Mouse (Mus musculus): ENCODE results near the gene Ms4a10. TPM values are rescaled to one million over a fixed set of nuclear protein-coding genes. Genes with fewer than 3 reads are reported as not detected.

Gene Ms4a10
- polyA plus RNA-seq, 1 experiment from 2014 or later = not detected

GRCm38 (mm10) chr19:10952021-10952939 lies 22.2 kb downstream of the Ms4a10 start:
- Histone ChIP-seq H3K4me3 (no peak overlapping the region), H3K4me1 (replicated peaks) (peaks cover 20% of the 10 kb centered on the region), H3K9me3 (no peaks in the 10 kb centered on the region), H3K4me2 (0 out of 2 replicates have a peak overlapping the region, but pooled peaks have one; percentile 4), H3K27me3 (no peaks in the 10 kb centered on the region), H3K27ac (replicated peaks) (no peak overlapping the region), H3K9ac (0 out of 2 replicates have a peak overlapping the region, but pooled peaks have one; percentile 3), H3K36me3 (no peaks in the 10 kb centered on the region)
- no peak for ATAC-seq (ENCODE audit: low FRiP score, low read depth)
- 60% methylated on average over 11 of the region's 11 CpGs for WGBS

GRCm38 (mm10) chr19:10949558-10949957 lies 24.9 kb downstream of the Ms4a10 start:
- peaks cover 6% of the 10 kb centered on the region for H3K36me3 ChIP-seq
- H3K9ac ChIP-seq = peak overlapping the region; percentile 39
- H3K9me3 ChIP-seq = no peaks in the 10 kb centered on the region
- peak overlapping the region; percentile 76 for H3K4me3 ChIP-seq
- 38% methylated on average over 9 of the region's 9 CpGs for WGBS
- H3K4me1 ChIP-seq (replicated peaks) = peaks cover 32% of the 10 kb centered on the region
- H3K4me2 ChIP-seq = peak overlapping the region; percentile 100
- no peak for ATAC-seq (ENCODE audit: low FRiP score, low read depth)
- H3K27me3 ChIP-seq = no peaks in the 10 kb centered on the region
- peak overlapping the region; percentile 73 for H3K27ac ChIP-seq (replicated peaks)

GRCm38 (mm10) chr19:10949112-10949511 lies 25.4 kb downstream of the Ms4a10 start, which contains the start of gene Ccdc86:
Gene Ccdc86 (minus strand): TSS chr19:10949266.
- H3K4me3 ChIP-seq = peak within 1 kb of the TSS; percentile 76
- H3K36me3 ChIP-seq = peaks cover 11% of the 10 kb centered on the region
- H3K9me3 ChIP-seq = no peaks in the 10 kb centered on the region
- under 1% methylated on average over 30 of the region's 30 CpGs for WGBS
- peaks cover 32% of the 10 kb centered on the region for H3K4me1 ChIP-seq (replicated peaks)
- peak within 1 kb of the TSS; percentile 100 for H3K4me2 ChIP-seq
- H3K27ac ChIP-seq (replicated peaks) = peak within 1 kb of the TSS; percentile 73
- peak within 1 kb of the TSS; percentile 84 for H3K9ac ChIP-seq
- ATAC-seq (ENCODE audit: low FRiP score, low read depth) = peak; percentile 98
- no peaks in the 10 kb centered on the region for H3K27me3 ChIP-seq

GRCm38 (mm10) chr19:10948416-10948815 lies 26.1 kb downstream of the Ms4a10 start:
- 1% methylated on average over 20 of the region's 20 CpGs for WGBS
- peaks cover 17% of the 10 kb centered on the region for H3K36me3 ChIP-seq
- H3K27me3 ChIP-seq = no peaks in the 10 kb centered on the region
- ATAC-seq (ENCODE audit: low FRiP score, low read depth) = no peak
- peaks cover 32% of the 10 kb centered on the region for H3K4me1 ChIP-seq (replicated peaks)
- peak overlapping the region; percentile 76 for H3K4me3 ChIP-seq
- H3K4me2 ChIP-seq = peak overlapping the region; percentile 100
- no peak overlapping the region for H3K27ac ChIP-seq (replicated peaks)
- peak overlapping the region; percentile 84 for H3K9ac ChIP-seq
- no peaks in the 10 kb centered on the region for H3K9me3 ChIP-seq

DNA sequence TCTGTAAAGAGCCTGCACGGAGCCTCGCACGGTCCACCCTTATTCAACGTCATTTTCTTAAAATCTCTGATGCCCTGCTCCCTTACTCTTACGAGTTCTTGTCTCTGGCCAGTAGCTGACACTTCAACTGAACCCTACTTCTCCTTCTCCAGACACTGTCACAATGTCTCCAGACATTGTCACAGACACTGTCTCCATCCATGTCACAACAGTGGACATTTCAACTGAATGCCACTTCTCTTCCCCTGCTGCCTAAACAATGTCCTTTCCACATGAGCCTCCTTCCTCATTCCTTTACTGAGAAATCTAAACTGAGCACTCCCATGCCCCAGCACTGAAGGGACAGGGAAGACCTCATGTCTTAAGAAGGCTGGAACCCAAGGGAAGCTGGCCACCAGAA lies 27.3 kb downstream of the Ms4a10 start:
- 88% methylated on average over 5 of the region's 5 CpGs for WGBS
- H3K27ac ChIP-seq (replicated peaks) = no peak overlapping the region
- ATAC-seq (ENCODE audit: low FRiP score, low read depth) = no peak
- H3K4me2 ChIP-seq = peak overlapping the region; percentile 100
- H3K4me1 ChIP-seq (replicated peaks) = peaks cover 32% of the 10 kb centered on the region
- H3K9me3 ChIP-seq = no peaks in the 10 kb centered on the region
- peak overlapping the region; percentile 76 for H3K4me3 ChIP-seq
- H3K9ac ChIP-seq = 0 out of 2 replicates have a peak overlapping the region, but pooled peaks have one; percentile 84
- no peaks in the 10 kb centered on the region for H3K27me3 ChIP-seq
- peaks cover 29% of the 10 kb centered on the region for H3K36me3 ChIP-seq

- WGBS = 90% methylated on average over 3 of the region's 3 CpGs
- H3K9ac ChIP-seq = no peak overlapping the region
- no peaks in the 10 kb centered on the region for H3K27me3 ChIP-seq
- no peak overlapping the region for H3K4me3 ChIP-seq
- peak overlapping the region; percentile 100 for H3K4me2 ChIP-seq
- H3K4me1 ChIP-seq (replicated peaks) = peaks cover 31% of the 10 kb centered on the region
- peaks cover 32% of the 10 kb centered on the region for H3K36me3 ChIP-seq
- H3K9me3 ChIP-seq = no peaks in the 10 kb centered on the region
- H3K27ac ChIP-seq (replicated peaks) = no peak overlapping the region
- no peak for ATAC-seq (ENCODE audit: low FRiP score, low read depth)
These were observed 28.0 kb downstream of the Ms4a10 start for GRCm38 (mm10) chr19:10946506-10946905.

- ATAC-seq (ENCODE audit: low FRiP score, low read depth) = no peak
These were observed 30.5 kb downstream of the Ms4a10 start for GRCm38 (mm10) chr19:10943955-10944354.

GRCm38 (mm10) chr19:10940801-10941457 lies 33.5 kb downstream of the Ms4a10 start:
- H3K36me3 ChIP-seq = peaks cover 32% of the 10 kb centered on the region
- H3K9me3 ChIP-seq = no peaks in the 10 kb centered on the region
- peak overlapping the region; percentile 49 for H3K9ac ChIP-seq
- 1% methylated on average over 40 of the region's 40 CpGs for WGBS
- H3K27me3 ChIP-seq = no peaks in the 10 kb centered on the region
- ATAC-seq (ENCODE audit: low FRiP score, low read depth) = peak; percentile 82
- peak overlapping the region; percentile 35 for H3K4me3 ChIP-seq
- H3K27ac ChIP-seq (replicated peaks) = peak overlapping the region; percentile 71
- H3K4me1 ChIP-seq (replicated peaks) = peaks cover 17% of the 10 kb centered on the region
- H3K4me2 ChIP-seq = peak overlapping the region; percentile 88

More at GRCm38 (mm10) chr19:10943955-10944354, 30.5 kb downstream of the Ms4a10 start:
- 87% methylated on average over 3 of the region's 3 CpGs for WGBS
- H3K9ac ChIP-seq = no peak overlapping the region
- no peak overlapping the region for H3K4me3 ChIP-seq
- no peak overlapping the region for H3K4me2 ChIP-seq
- H3K9me3 ChIP-seq = no peaks in the 10 kb centered on the region
- H3K36me3 ChIP-seq = peaks cover 32% of the 10 kb centered on the region
- H3K27ac ChIP-seq (replicated peaks) = no peak overlapping the region
- H3K4me1 ChIP-seq (replicated peaks) = peaks cover 42% of the 10 kb centered on the region
- no peaks in the 10 kb centered on the region for H3K27me3 ChIP-seq

- 17% methylated on average over 37 of the region's 37 CpGs for WGBS
- H3K9me3 ChIP-seq = no peaks in the 10 kb centered on the region
- H3K4me1 ChIP-seq (replicated peaks) = peaks cover 17% of the 10 kb centered on the region
- peak overlapping the region; percentile 88 for H3K4me2 ChIP-seq
- peak overlapping the region; percentile 71 for H3K27ac ChIP-seq (replicated peaks)
- H3K27me3 ChIP-seq = no peaks in the 10 kb centered on the region
- H3K4me3 ChIP-seq = peak overlapping the region; percentile 35
- peak; percentile 92 for ATAC-seq (ENCODE audit: low FRiP score, low read depth)
- H3K36me3 ChIP-seq = peaks cover 32% of the 10 kb centered on the region
- H3K9ac ChIP-seq = peak overlapping the region; percentile 49
These were observed 34.2 kb downstream of the Ms4a10 start for GRCm38 (mm10) chr19:10940097-10940800.

DNA sequence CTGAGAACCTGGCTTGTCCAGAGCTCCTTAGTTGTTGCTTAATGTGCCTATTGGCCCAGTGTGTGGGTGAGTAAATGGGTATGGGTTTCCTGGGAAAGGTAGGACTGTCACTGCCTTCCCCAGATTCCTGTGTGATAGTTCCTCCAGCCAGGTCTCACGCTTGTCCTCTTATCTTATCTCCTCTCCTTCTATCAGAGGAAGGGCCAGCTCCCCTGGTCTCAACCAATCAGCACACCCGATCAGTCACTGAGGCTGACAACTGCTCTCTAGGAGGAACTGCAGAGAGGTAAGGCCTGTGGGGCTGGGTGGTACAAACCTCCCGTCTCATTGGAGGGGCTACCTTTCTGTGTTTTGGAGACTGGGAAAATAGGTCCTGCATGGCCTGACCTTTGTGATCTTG lies 35.7 kb downstream of the Ms4a10 start:
- H3K9ac ChIP-seq = no peak overlapping the region
- H3K4me1 ChIP-seq (replicated peaks) = peaks cover 17% of the 10 kb centered on the region
- WGBS = 68% methylated on average over 3 of the region's 3 CpGs
- no peak for ATAC-seq (ENCODE audit: low FRiP score, low read depth)
- no peaks in the 10 kb centered on the region for H3K9me3 ChIP-seq
- no peaks in the 10 kb centered on the region for H3K27me3 ChIP-seq
- H3K36me3 ChIP-seq = peaks cover 19% of the 10 kb centered on the region
- H3K27ac ChIP-seq (replicated peaks) = no peak overlapping the region
- H3K4me3 ChIP-seq = no peak overlapping the region
- no peak overlapping the region for H3K4me2 ChIP-seq

- H3K4me3 ChIP-seq = no peak within 1 kb of the TSS
- WGBS = 69% methylated on average over 5 of the region's 5 CpGs
- no peak within 1 kb of the TSS for H3K9ac ChIP-seq
- H3K27ac ChIP-seq (replicated peaks) = no peak within 1 kb of the TSS
- ATAC-seq (ENCODE audit: low FRiP score, low read depth) = no peak
- no peaks in the 10 kb centered on the region for H3K9me3 ChIP-seq
- no peak within 1 kb of the TSS for H3K4me2 ChIP-seq
- H3K36me3 ChIP-seq = peaks cover 3% of the 10 kb centered on the region; the same call in 1 of the 2 replicates
- H3K27me3 ChIP-seq = no peaks in the 10 kb centered on the region
- H3K4me1 ChIP-seq (replicated peaks) = peaks cover 17% of the 10 kb centered on the region
These were observed 37.3 kb downstream of the Ms4a10 start, which contains the start of gene Ptgdr2 for GRCm38 (mm10) chr19:10937110-10937563. Gene Ptgdr2 (plus strand): TSS chr19:10937160.
